Mouse (Mus musculus): ENCODE measurements around the gene Cacna1c.

Cacna1c gene

GRCm38 (mm10) chr6:119204915-119205314, 8.7 kb upstream of the Cacna1c start:
- DNase-seq = no peak

DNA sequence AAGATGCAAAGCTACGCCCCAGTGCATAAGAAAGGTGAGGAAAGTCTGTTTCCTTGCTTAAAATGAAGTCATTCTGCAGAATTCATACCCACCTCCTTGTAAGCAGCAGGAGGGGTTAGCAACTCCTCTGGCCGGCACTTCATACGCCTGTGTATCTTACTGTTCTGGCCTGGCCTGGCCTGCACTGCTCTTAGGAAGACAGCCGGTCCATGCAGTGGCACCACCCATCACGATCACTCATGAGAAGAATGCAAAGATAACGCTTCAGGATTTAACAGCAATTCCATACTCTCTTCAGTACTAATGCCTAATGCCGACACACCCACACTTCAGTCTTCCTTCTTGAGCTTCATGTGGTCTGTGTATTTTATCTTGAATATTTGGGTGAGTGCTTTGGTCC, 8.1 kb upstream of the Cacna1c start:
- DNase-seq = no peak

DNA sequence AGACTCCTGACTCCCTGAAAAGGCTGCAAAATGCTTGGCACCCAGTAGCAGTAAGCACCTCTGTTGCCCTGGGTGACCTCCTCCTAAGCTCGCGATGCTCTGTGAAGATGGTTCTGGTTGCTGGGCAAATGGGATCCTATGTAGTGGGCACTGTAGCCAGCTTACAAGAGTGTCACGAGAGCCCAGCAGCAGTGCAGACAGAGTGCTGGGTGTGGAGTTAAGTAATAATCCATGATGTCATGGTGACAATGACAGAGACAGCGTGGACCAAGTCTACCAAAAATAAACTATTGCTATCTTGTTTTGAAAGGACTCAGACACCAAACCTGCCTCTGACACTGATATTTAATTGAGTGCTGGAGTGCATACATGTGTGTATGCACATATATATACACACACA, 5.4 kb upstream of the Cacna1c start:
- no peak for DNase-seq

DNA sequence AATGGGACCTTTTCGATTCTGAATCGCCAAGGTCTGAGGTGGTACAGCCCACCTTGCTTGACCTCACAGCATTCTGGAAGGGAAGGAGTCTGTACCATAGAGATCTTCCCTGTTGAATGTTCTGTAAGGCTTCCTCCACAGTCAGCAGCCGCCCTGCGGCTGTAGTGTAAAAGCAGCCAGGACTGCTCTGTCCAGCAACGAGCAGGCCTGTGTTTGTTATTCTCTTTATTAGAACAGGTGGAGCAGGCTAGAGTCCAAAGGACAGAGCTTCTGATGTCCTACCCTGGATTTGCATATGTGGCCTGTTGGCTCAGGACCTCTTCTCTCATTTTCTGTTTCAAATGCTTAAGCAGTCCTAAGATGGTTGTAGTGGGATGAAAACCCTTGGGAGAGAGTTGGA, 4.1 kb upstream of the Cacna1c start:
- DNase-seq = no peak

GRCm38 (mm10) chr6:119199274-119199879, 3.2 kb upstream of the Cacna1c start:
- DNase-seq = no peak

DNA sequence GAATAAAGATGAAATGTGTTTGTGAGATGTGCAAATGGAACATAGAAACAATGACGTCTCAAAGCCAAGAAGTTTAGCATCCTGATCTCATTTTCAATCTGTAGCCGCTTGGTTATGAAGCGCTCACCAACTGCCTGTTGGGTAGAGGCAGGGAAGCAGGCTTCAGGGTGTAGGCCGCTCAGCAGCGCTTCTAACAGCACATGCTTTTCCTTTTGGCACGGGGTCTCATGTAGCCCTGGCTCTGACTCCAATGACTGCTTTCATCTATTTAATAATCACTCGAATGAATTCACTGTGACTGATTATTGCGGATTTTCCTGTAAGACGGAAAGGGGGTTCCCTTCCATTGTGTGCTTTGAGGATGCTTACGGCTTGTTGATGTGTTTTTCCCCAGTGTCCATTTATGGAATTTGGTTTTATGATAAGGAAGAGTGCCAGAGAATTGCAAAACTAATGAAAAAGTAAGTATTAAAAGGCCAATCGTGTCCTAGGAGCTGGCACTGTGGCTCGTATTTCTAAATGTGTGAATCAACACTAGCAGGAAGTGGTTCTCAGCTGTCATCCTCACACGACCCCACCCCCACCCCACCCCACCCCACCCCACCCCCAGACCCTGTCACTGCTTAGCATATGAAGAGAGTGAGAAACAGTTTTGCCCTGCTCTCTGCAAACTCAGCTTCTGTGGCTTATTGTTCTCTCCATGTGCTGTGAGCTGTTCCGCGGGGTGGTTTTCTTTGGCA, 2.5 kb upstream of the Cacna1c start:
- no peak for DNase-seq

DNA sequence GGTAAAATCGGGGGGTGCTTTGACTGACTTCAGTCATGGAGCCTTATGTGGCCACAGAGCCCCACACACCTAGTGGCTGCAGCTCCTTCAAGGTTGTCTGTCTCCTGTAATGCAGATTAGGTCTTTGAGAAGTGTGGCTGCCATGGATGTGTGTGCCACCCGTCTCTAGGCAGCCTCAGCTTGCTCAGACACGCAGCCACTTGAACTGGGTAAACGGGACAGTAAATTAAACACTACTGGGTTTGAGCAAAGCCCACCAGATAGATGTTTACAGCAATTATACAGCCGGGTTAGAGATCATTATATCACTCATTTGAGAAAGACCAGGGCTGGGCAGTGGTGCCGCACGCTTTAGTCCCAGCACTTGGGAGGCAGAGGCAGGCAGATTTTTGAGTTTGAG, 1.6 kb downstream of the Cacna1c start:
- no peak for DNase-seq

GRCm38 (mm10) chr6:119194161-119194560, 2.1 kb downstream of the Cacna1c start:
- no peak for DNase-seq

DNA sequence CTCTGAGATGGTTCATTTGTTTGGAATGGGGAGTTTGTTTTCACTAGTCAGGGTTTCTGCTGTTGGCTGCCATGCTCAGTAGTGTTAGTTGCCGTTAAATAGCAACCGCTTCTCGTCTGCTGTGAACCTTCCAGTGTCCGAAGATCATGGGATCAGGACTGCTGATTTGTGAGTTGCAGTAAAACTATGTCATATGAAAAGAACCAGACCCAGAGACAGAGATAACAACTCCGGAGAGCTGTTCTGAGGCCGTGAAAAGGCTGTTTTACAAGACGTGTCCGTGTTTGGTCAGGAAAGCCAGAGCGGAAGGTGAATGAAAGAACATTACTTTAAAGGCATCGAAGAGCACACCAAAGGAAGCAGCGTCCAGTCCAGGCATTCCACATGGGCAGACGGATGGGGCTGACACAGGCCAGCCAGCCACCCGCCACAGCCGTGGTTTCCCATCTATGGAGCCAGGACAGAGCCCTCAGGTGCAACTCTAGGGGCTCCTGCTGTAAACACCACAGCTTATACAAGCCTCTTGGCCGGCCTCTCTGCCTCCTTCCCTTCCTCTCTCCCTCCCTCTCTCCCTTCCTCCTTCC, 2.6 kb downstream of the Cacna1c start:
- no peak for DNase-seq

- no peak for DNase-seq
These were observed 4.7 kb downstream of the Cacna1c start for GRCm38 (mm10) chr6:119191478-119191877.

DNA sequence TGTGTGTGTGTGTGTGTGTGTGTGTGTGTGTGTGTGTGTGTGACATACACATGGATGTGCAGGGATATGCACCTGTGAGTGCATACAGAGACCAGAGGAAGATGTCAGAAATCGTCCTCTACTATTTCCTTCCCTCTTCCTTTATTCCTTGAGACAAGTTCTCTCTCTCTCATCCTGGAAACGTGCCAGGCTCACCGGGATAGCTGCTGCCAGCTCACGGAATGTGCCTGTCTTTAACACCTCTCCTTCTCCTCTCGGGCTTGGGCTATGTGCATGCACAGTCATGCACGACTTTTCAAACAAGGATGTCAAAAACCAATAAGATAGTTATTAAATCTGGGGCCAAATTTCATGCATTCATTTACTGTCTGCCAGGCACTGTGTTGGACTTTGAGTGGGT, 8.6 kb downstream of the Cacna1c start:
- no peak for DNase-seq

- DNase-seq = peak; percentile 12
These were observed 9.6 kb downstream of the Cacna1c start for GRCm38 (mm10) chr6:119186658-119187057.

- DNase-seq = no peak
These were observed 12.4 kb downstream of the Cacna1c start for GRCm38 (mm10) chr6:119183781-119184180.

- DNase-seq = no peak
These were observed 14.0 kb downstream of the Cacna1c start for GRCm38 (mm10) chr6:119182211-119182610.

DNA sequence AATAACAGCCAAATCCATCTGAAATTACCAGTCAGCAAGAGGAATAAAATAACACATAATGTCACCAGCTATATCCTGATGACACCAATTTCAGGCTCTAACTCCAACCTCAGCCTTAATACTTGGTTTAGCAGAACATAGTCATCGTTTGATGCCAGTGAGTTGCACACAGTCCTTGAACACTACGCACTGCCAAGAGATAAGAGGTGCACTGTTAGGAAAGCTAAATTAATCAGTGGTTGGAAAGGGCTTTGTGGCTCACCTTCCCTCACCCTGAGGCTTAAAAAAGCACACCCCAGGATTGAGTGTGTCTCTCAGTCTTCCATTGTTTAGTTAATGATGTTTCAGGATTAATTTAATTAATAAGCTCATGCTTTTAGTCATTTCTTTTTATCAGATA, 16.0 kb downstream of the Cacna1c start:
- DNase-seq = no peak

GRCm38 (mm10) chr6:119177101-119177500, 19.1 kb downstream of the Cacna1c start:
- peak; percentile 15 for DNase-seq

DNA sequence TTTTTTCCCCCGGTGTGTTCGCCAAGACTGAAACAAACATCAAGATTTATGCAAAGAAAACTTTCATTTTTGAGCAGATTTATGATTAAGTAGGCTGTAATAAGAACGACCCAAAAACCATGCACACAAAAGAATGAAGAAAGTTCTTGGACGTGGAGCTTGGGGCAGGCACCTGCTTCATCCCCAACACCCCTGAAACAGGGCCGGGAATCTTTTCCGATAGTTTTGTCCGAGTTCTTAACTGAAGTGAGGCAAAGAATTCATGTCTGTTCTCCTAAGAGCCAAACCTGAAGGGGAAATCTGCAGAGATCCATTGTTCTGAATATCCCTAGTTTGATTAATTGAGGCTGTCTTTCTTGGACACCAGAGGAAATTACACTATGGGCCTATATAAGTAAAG, 20.1 kb downstream of the Cacna1c start:
- DNase-seq = no peak

- peak; percentile 94 for DNase-seq
These were observed 21.0 kb downstream of the Cacna1c start, which contains the start of gene Dcp1b for GRCm38 (mm10) chr6:119175078-119175853. Dcp1b (plus strand) TSS chr6:119175253.

DNA sequence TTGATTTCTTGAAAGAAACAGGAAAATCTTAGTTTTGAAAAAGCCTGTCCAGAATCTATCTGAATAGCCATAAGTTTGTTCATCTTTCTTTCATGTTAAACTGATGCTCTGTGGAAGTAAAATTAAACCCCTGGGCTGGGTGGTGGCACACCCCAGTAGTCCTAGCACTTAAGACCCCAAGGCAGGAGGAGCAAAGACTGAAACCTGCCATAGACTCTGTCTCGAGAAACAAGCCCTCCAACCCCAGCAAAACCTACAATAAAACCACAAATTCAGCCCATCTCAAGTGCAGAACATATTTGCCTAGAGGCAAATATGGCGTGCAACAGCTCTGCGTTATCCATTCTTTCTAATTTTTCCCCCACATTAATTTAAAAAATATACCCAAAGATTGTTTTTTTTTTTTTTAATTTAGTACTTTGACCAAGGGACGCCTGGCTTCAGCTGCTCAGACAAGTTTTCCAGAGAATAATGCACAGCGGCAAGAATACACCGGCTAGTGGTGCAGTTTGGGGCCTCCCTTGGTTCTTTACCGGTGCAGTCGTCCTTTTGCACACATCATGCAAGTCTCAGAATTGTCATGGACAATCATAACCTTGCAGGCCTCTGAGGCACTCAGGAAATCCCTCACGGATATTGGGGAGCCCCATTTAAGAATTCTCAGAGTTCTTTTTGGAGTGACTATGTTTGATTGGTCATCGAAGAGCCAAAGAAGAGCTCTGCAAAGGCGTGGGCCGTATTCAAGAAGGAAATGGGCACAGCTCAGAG, 21.7 kb downstream of the Cacna1c start:
- no peak for DNase-seq

DNA sequence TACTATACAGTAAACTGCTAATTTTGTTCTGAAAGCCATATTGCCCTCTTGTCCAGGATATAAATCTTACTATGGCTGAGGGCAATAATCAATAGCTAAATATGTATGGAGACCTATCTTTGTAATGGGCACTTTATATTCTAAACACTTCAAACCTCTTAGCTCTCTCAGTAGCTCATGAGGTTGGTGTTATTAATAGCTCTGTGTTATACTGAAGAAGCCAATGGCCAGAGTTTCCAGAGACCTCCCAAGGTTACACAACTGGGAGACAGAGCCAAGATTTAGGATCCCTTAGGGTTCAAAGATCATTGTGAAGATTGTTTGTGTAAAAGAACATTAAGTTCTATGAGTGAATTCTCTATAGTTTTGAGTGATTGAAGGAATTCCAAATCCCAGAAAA, 30.5 kb downstream of the Cacna1c start:
- no peak for DNase-seq

GRCm38 (mm10) chr6:119145109-119145508, 51.1 kb downstream of the Cacna1c start:
- DNase-seq = no peak

- no peak for DNase-seq
These were observed 56.7 kb downstream of the Cacna1c start for GRCm38 (mm10) chr6:119139561-119139960.

GRCm38 (mm10) chr6:119137768-119138167, 58.5 kb downstream of the Cacna1c start:
- no peak for DNase-seq
